Mouse (Mus musculus) left cerebral cortex, postnatal 36 days (tissue): Measurements from ENCODE around the gene Rnf25. TPM values are rescaled to one million over a fixed set of nuclear protein-coding genes. Genes with fewer than 3 reads are reported as not detected.

Source experiments
- microRNA-seq: library from miRNA; unstranded; fragments of <30 nt; microRNA quantifications from one replicate; pipeline ENCODE4 v1.2.0, GENCODE M21; 2022
- total RNA-seq, 2 experiments: library from RNA; stranded (reverse); gene quantifications; 2 replicates each; pipeline ENCODE4 v1.2.3; 2021

The Rnf25 gene
- total RNA-seq, 2 experiments from 2014 or later = 46.7 to 68.2 TPM

Small RNA genes lying within 50 kb of the gene (microRNA-seq; reads per million reads assigned to microRNA genes)
- not detected for gene Gm25035

Other genes starting within 250 kb of the Rnf25 start
- gene Catip, start 239.3 kb downstream of the Rnf25 start, total RNA-seq = 1 to 10 TPM; 1.3 TPM
- 1 to 10 TPM; 2.6 to 5.1 TPM for gene Slc11a1, start 226.2 kb downstream of the Rnf25 start, total RNA-seq
- 10 to 100 TPM; 23.0 to 25.2 TPM for gene Ctdsp1, start 209.9 kb downstream of the Rnf25 start, total RNA-seq
- 1 to 10 TPM in 1 of 2 experiments, under 1 TPM in 1; 0.39 to 1.1 TPM for gene Vil1, start 192.0 kb downstream of the Rnf25 start, total RNA-seq
- gene Cnot9, start 95.3 kb downstream of the Rnf25 start, total RNA-seq = 10 to 100 TPM; 24.9 to 28.0 TPM
- gene Plcd4, start 58.5 kb downstream of the Rnf25 start, total RNA-seq = 10 to 100 TPM; 12.0 to 17.3 TPM
- 10 to 100 TPM; 21.5 to 24.5 TPM for gene Usp37, start 57.1 kb downstream of the Rnf25 start, total RNA-seq
- 10 to 100 TPM; 25.2 to 35.0 TPM for gene Zfp142, start 13.2 kb downstream of the Rnf25 start, total RNA-seq
- 10 to 100 TPM; 22.5 to 24.7 TPM for gene Bcs1l, start 13.1 kb downstream of the Rnf25 start, total RNA-seq
- gene Stk36, start within 50 bp of the Rnf25 start, total RNA-seq = 1 to 10 TPM; 3.7 to 6.9 TPM
- 10 to 100 TPM; 15.1 to 33.5 TPM for gene Ttll4, start 60.3 kb upstream of the Rnf25 start, total RNA-seq
- 1 to 10 TPM; 2.3 to 3.3 TPM for gene Cyp27a1, start 112.2 kb upstream of the Rnf25 start, total RNA-seq
- gene Prkag3, start 147.8 kb upstream of the Rnf25 start, total RNA-seq = under 1 TPM in 1 of 2 experiments, not detected in 1; 0.14 TPM
- gene Wnt6, start 170.5 kb upstream of the Rnf25 start, total RNA-seq = 1 to 10 TPM; 1.4 to 4.0 TPM
- 10 to 100 TPM in 1 of 2 experiments, 1 to 10 TPM in 1; 8.5 to 12.7 TPM for gene Wnt10a, start 190.1 kb upstream of the Rnf25 start, total RNA-seq